Mouse (Mus musculus): ENCODE measurements at regions not wholly inside any gene's neighbourhood (a gene's known extent, or its start where the extent isn't known, plus 50 kb on each side); places are given as distances from the start of the nearest gene placed in this dataset.
"Not testable (repeated sequence)": the region's sequence is repeated elsewhere in the genome, so short reads cannot be mapped to it uniquely, and the experiment has no call there.

GRCm38 (mm10) chr12:77094999-77095915 is 133.3 kb upstream of the Max start:
- no peaks in the 10 kb centered on the region for H3K36me3 ChIP-seq (ENCODE audit: poor library complexity, severe bottlenecking)
- 82% methylated on average over 3 of the region's 3 CpGs for WGBS
- ATAC-seq, result no peak

GRCm38 (mm10) chr12:77094168-77094567 is 132.2 kb upstream of the Max start:
- H3K4me2 ChIP-seq, result no peak overlapping the region
- H3K4me3 ChIP-seq, result no peak overlapping the region
- no peak overlapping the region for H3K9ac ChIP-seq
- H3K27me3 ChIP-seq, result no peaks in the 10 kb centered on the region
- H3K4me1 ChIP-seq, result no peaks in the 10 kb centered on the region
- ATAC-seq, result no peak
- 90% methylated on average over 7 of the region's 7 CpGs for WGBS
- H3K36me3 ChIP-seq (ENCODE audit: poor library complexity, severe bottlenecking), result no peaks in the 10 kb centered on the region
- H3K27ac ChIP-seq, result no peak overlapping the region
- H3K9me3 ChIP-seq (replicated peaks), result no peaks in the 10 kb centered on the region

More at GRCm38 (mm10) chr12:77094999-77095915, 133.3 kb upstream of the Max start:
- no peaks in the 10 kb centered on the region for H3K27me3 ChIP-seq
- no peak overlapping the region for H3K4me3 ChIP-seq
- no peaks in the 10 kb centered on the region for H3K9me3 ChIP-seq (replicated peaks)
- no peak overlapping the region for H3K4me2 ChIP-seq
- H3K27ac ChIP-seq, result no peak overlapping the region
- no peak overlapping the region for H3K9ac ChIP-seq
- no peaks in the 10 kb centered on the region for H3K4me1 ChIP-seq

GRCm38 (mm10) chr12:77092741-77093140 is 130.7 kb upstream of the Max start:
- Histone ChIP-seq H3K27me3 (no peaks in the 10 kb centered on the region), H3K27ac (no peak overlapping the region), H3K4me1 (no peaks in the 10 kb centered on the region), H3K36me3 (ENCODE audit: poor library complexity, severe bottlenecking) (no peaks in the 10 kb centered on the region), H3K4me3 (no peak overlapping the region), H3K9ac (no peak overlapping the region), H3K4me2 (no peak overlapping the region), H3K9me3 (replicated peaks) (no peaks in the 10 kb centered on the region)
- no peak for ATAC-seq
- WGBS, result 62% methylated on average over 3 of the region's 3 CpGs

DNA sequence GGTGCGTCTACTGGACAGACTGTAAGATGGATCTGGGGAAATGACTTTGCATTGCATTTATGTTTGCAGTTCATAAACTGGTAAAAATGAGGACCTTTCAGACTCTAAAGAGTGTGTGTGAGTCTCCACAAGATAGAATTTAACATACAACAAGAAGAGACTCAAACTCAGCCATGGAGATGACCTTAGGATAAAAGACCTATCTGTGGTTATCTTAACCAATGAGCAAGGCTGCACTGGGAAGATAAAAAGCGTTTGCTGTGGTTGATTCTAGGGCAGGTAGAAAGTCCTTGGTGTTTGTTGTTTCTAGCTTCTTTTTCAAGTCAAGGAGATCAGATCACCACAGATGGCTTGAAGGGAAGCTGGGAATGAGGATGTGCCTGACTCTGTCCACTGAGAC is 130.1 kb upstream of the Max start:
- no peak for ATAC-seq
- WGBS, result 89% methylated on average over 2 of the region's 2 CpGs
- Histone ChIP-seq H3K27ac (no peak overlapping the region), H3K27me3 (no peaks in the 10 kb centered on the region), H3K9me3 (replicated peaks) (no peaks in the 10 kb centered on the region), H3K36me3 (ENCODE audit: poor library complexity, severe bottlenecking) (no peaks in the 10 kb centered on the region), H3K4me2 (no peak overlapping the region), H3K9ac (no peak overlapping the region), H3K4me1 (no peaks in the 10 kb centered on the region), H3K4me3 (no peak overlapping the region)

DNA sequence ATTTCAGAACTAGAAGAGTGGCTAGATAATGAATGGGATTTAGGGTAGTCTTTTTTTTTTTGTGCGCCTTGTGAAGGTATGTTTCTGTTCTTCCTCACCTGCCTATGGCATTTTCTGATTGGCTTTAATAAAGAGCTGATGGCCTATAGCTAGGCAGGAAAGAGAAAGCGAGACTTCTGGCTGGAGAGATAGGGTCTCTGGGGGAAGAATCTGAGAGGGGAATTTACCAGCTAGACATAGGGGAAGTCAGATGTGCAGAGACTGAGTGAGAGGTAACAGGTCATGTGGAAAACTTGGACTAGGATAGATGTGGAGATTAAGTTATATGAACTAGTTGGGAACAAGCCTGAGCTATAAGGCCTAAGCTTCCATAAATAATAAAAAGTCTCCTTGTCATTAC is 129.7 kb upstream of the Max start:
- ATAC-seq, result no peak
- Histone ChIP-seq H3K36me3 (ENCODE audit: poor library complexity, severe bottlenecking) (no peaks in the 10 kb centered on the region), H3K27me3 (no peaks in the 10 kb centered on the region)

GRCm38 (mm10) chr12:77090525-77090924 is 128.5 kb upstream of the Max start:
- H3K36me3 ChIP-seq (ENCODE audit: poor library complexity, severe bottlenecking), result no peaks in the 10 kb centered on the region
- H3K27me3 ChIP-seq, result no peaks in the 10 kb centered on the region
- no peaks in the 10 kb centered on the region for H3K4me1 ChIP-seq
- ATAC-seq, result no peak
- WGBS, result 86% methylated on average over 3 of the region's 3 CpGs
- H3K9me3 ChIP-seq (replicated peaks), result no peaks in the 10 kb centered on the region
- H3K9ac ChIP-seq, result no peak overlapping the region
- H3K4me3 ChIP-seq, result no peak overlapping the region
- no peak overlapping the region for H3K27ac ChIP-seq
- no peak overlapping the region for H3K4me2 ChIP-seq

More for the DNA sequence above, 129.7 kb upstream of the Max start:
- H3K9me3 ChIP-seq (replicated peaks), result no peaks in the 10 kb centered on the region
- H3K27ac ChIP-seq, result no peak overlapping the region
- H3K4me2 ChIP-seq, result no peak overlapping the region
- H3K4me1 ChIP-seq, result no peaks in the 10 kb centered on the region
- no peak overlapping the region for H3K9ac ChIP-seq
- no peak overlapping the region for H3K4me3 ChIP-seq
- WGBS, result 91% methylated on average over 2 of the region's 2 CpGs

- Histone ChIP-seq H3K4me1 (no peaks in the 10 kb centered on the region), H3K4me3 (no peak overlapping the region), H3K9me3 (replicated peaks) (no peaks in the 10 kb centered on the region), H3K27me3 (no peaks in the 10 kb centered on the region), H3K4me2 (no peak overlapping the region), H3K36me3 (ENCODE audit: poor library complexity, severe bottlenecking) (no peaks in the 10 kb centered on the region), H3K27ac (no peak overlapping the region), H3K9ac (no peak overlapping the region)
- 87% methylated on average over 6 of the region's 6 CpGs for WGBS
- no peak for ATAC-seq
Measured at GRCm38 (mm10) chr12:77089624-77090278, 127.8 kb upstream of the Max start.

- 75% methylated on average over 2 of the region's 2 CpGs for WGBS
Measured at GRCm38 (mm10) chr12:77088452-77088851, 126.5 kb upstream of the Max start.

DNA sequence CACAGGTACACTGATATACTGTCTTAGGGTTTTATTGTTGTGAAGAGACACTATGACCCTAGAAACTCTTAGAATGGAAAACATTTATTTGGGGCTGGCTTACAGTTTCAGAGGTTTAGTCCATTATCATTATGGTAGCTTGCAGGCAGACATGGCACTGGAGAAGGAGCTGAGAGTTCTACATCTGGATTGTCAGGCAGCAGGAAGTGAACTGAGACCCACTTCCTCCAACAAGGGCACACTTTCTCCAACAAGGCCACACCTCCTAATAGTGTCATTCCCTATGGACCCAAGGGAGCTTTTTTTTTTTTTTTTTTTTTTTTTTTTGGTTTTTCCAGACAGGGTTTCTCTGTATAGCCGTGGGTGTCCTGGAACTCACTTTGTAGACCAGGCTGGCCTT is 124.9 kb upstream of the Max start:
- WGBS, result 96% methylated on average over 1 of the region's 1 CpGs
- not testable (repeated sequence) for H3K4me2 ChIP-seq; ATAC-seq; H3K4me3 ChIP-seq; H3K9ac ChIP-seq; H3K4me1 ChIP-seq; H3K36me3 ChIP-seq (ENCODE audit: poor library complexity, severe bottlenecking); H3K9me3 ChIP-seq (replicated peaks); H3K27me3 ChIP-seq; H3K27ac ChIP-seq

More at GRCm38 (mm10) chr12:77088452-77088851, 126.5 kb upstream of the Max start:
- ATAC-seq, result no peak
- Histone ChIP-seq H3K4me1 (no peaks in the 10 kb centered on the region), H3K9ac (no peak overlapping the region), H3K27me3 (no peaks in the 10 kb centered on the region), H3K4me2 (no peak overlapping the region), H3K27ac (no peak overlapping the region), H3K36me3 (ENCODE audit: poor library complexity, severe bottlenecking) (no peaks in the 10 kb centered on the region), H3K4me3 (no peak overlapping the region), H3K9me3 (replicated peaks) (no peaks in the 10 kb centered on the region)

DNA sequence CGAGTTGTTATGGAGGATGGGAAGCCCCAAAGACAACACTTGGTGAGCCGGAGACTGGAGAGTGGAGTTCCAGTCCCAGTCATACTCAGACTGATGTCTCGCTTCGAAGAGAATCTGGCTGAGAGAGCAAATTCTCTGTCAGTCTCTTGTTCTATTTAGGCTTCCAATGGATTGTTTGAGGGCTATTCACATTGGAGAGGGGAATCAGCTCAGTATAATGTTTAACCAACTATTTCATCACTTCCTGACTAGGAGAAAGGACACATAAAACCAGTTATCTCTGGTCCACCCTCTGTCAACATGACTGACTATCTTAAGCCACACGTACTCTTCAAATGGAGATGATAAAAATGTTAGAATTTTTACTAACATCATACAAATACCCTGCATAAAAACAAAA is 123.9 kb upstream of the Max start:
- ATAC-seq, result no peak
- no peaks in the 10 kb centered on the region for H3K4me1 ChIP-seq
- H3K36me3 ChIP-seq (ENCODE audit: poor library complexity, severe bottlenecking), result no peaks in the 10 kb centered on the region
- H3K9ac ChIP-seq, result no peak overlapping the region
- no peak overlapping the region for H3K4me3 ChIP-seq
- no peaks in the 10 kb centered on the region for H3K27me3 ChIP-seq
- H3K27ac ChIP-seq, result no peak overlapping the region
- 85% methylated on average over 5 of the region's 5 CpGs for WGBS
- H3K9me3 ChIP-seq (replicated peaks), result no peaks in the 10 kb centered on the region
- no peak overlapping the region for H3K4me2 ChIP-seq

- no peak overlapping the region for H3K9ac ChIP-seq
- H3K4me2 ChIP-seq, result no peak overlapping the region
- no peak for ATAC-seq
- H3K9me3 ChIP-seq (replicated peaks), result no peaks in the 10 kb centered on the region
- H3K36me3 ChIP-seq (ENCODE audit: poor library complexity, severe bottlenecking), result no peaks in the 10 kb centered on the region
- no peaks in the 10 kb centered on the region for H3K27me3 ChIP-seq
- H3K27ac ChIP-seq, result no peak overlapping the region
- no peaks in the 10 kb centered on the region for H3K4me1 ChIP-seq
- no peak overlapping the region for H3K4me3 ChIP-seq
- WGBS, result 89% methylated on average over 7 of the region's 7 CpGs
Measured at GRCm38 (mm10) chr12:77085244-77085643, 123.2 kb upstream of the Max start.

DNA sequence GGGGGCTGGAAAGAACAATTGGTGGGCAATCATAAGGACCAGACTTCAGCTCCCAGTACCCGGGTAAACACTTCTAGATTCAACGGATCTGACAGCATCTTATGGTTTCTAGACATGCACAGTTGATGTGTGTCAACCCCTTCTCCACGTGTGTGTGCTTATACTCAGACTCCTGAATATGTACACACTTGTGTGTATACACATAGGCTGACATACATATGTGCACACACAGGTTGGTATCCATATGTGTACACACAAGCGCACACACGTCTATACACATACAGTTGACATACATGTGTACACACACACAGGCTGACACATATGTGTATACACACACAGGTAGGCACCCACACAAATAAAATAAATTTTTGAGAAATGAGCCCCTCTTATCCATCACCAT is 122.7 kb upstream of the Max start:
- no peaks in the 10 kb centered on the region for H3K9me3 ChIP-seq (replicated peaks)
- H3K9ac ChIP-seq, result no peak overlapping the region
- H3K4me2 ChIP-seq, result no peak overlapping the region
- no peaks in the 10 kb centered on the region for H3K4me1 ChIP-seq
- H3K27ac ChIP-seq, result no peak overlapping the region
- H3K36me3 ChIP-seq (ENCODE audit: poor library complexity, severe bottlenecking), result no peaks in the 10 kb centered on the region
- no peaks in the 10 kb centered on the region for H3K27me3 ChIP-seq
- WGBS, result 93% methylated on average over 5 of the region's 5 CpGs
- ATAC-seq, result no peak
- no peak overlapping the region for H3K4me3 ChIP-seq

All from forebrain, embryonic 13.5 days (tissue).